Mouse (Mus musculus) liver, embryonic 14.5 days (tissue): ENCODE results near the gene Hspbap1.

Source experiments
- CTCF ChIP-seq: IDR thresholded peaks from 2 replicates; pipeline ENCODE4 v1.5.1; 2016; ENCODE audit warnings: antibody characterized with exemption, low read depth, control low read depth
- EP300 ChIP-seq: IDR thresholded peaks from 2 replicates; pipeline ENCODE4 v1.6.1; 2016; ENCODE audit warnings: antibody characterized with exemption, low read depth

- no peak for TF ChIP-seq CTCF
- no peak for TF ChIP-seq EP300
These were observed 99.5 kb downstream of the Hspbap1 start for GRCm38 (mm10) chr16:35869656-35870055.
